Mouse (Mus musculus): Measurements from ENCODE around the gene Gm11562.
"Not testable (repeated sequence)": the region's sequence is repeated elsewhere in the genome, so short reads cannot be mapped to it uniquely, and the experiment has no call there.

DNA sequence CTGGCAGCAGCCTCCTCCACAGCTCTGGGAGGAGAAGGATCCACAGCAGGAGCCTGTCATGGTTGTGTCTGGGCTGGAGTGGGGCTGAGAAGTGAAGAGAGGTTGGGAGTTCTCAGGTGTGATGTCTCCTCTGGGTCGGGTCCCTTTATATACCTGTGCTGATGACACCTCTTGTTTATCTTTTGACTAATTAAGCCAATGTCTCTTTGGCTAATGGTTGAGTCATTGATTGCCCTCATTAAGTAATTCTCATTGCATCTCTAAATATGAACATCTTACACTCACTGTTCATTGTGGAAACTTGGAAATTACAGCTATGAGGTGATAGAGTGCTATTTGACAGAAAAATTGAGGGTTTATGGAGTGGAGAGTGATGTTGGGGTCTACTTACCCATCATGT lies 17.0 kb downstream of the Gm11562 start, which contains the start of gene Gm11938:
- not testable (repeated sequence) for TF ChIP-seq CTCF (IDR thresholded peaks at IDR 0.05; ENCODE audit: extremely low read depth, insufficient read depth, insufficient read length, insufficient replicate concordance); POLR2A (IDR thresholded peaks at IDR 0.05; ENCODE audit: low read depth, low read length)

Data from spleen, adult 2 months (tissue).